Mouse (Mus musculus) adrenal gland (tissue): ENCODE data around the gene Igsf23.
"Not testable (repeated sequence)": the region's sequence is repeated elsewhere in the genome, so short reads cannot be mapped to it uniquely, and the experiment has no call there.

ENCODE experiments used
- intact Hi-C: fragments of 180-260 bp; cut with DNase I; formaldehyde crosslinking; loops from one replicate; pipeline ENCODE4 v1.15.1; 2025

Gene Igsf23

GRCm38 (mm10) chr7:19935961-19936360, 14.6 kb downstream of the Igsf23 start:
- intact Hi-C loops = no loop called here

- intact Hi-C loops = no loop called here
Observed at GRCm38 (mm10) chr7:19935171-19935751, 15.3 kb downstream of the Igsf23 start.

DNA sequence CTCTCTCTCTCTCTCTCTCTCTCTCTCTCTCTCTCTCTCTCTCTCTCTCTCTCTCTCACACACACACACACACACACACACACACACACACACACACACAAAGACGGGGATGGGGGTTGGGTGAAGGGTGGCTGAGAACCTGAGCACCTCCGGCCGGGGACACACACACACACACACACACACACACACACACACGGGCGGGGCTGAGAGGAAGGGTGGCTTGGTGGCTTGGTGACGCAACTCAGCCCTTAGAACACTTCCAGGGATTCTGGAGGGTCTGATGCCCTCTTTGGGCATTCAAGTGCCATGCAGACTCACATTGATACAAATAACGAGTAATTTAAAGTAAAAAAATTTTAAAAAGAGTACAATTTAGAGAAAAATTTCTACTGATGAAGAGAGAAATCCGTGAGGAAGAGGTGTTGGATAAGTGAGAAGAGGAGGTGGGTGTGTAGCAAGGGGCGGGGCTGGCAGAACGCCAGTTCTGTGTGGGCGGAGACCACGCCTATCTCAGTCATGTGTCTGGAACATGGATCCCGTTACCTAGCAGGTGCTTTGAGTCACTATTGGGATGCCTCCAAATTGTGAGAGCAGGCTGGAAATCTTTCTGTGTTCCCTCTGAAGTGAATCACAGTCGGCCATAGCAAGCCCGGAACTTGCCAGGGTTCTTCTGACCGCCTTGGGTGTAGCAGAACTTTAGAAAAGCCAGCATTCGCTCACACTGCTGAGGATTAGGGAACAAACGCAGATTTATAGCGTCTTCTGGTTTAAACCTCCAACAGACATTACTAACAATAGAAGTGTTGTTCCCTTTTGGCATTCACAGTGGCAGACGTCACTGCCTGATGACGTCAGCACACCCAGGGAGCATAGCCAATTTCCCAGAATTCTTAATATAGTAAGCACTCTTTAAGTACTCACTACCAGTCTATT, 17.4 kb downstream of the Igsf23 start:
- intact Hi-C loops = no loop called here

GRCm38 (mm10) chr7:19932133-19932876, 18.3 kb downstream of the Igsf23 start:
- intact Hi-C loops = no loop called here

GRCm38 (mm10) chr7:19930481-19930880, 20.1 kb downstream of the Igsf23 start:
- intact Hi-C loops = not testable (repeated sequence)

DNA sequence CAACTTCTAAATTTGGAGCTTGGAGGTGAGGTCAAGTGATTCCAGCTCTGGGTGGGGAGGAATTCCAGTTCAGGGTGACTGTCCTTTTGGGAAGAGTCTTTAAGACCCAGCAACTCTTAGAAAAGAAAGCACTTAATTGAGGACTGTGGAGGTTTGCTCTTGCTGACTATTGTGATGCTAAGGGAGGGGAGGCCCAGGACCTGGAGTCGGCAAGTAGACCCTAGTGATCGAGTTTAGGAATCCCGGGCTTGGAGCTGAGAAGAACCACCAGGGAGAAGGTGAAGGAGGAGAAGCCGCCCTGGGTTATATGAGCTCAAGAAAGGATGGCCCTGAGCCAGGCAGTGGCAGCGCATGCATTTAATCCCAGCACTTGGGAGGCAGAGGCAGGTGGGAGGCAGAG, 22.1 kb downstream of the Igsf23 start:
- intact Hi-C loops = no loop called here

DNA sequence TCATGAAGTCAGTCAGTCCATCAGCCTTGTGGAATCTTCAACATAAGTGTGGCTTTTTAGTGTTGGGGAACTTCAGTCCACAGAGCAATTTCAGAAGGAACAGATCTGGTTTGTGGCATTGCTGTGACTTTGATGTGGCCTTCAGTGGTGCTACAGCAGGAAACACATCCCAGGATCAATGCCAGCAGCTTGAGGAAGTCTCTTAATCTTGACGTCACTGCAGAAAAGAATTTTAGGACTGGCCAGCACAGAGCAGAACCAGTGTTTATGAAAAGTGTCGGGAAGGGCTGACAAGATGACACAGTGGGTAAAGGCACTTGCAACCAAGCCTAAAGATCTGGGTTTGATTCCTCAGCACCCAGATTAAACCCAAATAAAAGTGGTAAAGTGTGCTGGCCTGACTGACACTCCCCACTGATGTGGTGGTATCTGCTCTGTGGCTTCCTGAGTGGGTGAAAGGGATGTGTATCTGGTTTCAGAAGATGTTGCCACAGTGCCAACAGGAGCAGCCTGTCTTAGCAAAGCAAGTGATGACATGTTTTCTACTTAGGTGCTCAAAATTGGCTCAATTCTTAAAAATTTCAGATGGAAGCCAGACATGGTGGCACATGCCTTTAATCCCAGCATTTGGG, 23.6 kb downstream of the Igsf23 start:
- intact Hi-C loops = no loop called here

DNA sequence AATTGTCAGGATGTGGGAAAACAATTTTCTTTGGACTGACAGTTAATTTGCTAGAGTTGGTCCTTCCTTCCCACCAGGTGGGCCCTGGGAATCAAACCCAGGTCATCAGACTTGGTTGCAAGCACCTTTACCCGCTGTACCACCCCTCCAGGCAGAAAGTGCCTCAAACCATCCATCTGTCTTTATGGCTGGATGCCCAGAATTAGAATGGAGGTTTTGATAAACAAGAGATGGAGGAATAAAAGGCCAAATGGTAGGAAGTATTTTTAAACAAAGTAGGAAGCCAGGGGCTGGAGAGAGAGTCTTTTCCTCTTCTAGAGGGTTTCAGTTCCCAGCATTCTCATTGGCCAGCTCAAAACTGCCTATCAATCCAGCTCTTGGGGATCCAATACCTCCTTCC, 25.2 kb downstream of the Igsf23 start:
- intact Hi-C loops = no loop called here

- intact Hi-C loops = no loop called here
Observed at GRCm38 (mm10) chr7:19923797-19924196, 26.8 kb downstream of the Igsf23 start.

DNA sequence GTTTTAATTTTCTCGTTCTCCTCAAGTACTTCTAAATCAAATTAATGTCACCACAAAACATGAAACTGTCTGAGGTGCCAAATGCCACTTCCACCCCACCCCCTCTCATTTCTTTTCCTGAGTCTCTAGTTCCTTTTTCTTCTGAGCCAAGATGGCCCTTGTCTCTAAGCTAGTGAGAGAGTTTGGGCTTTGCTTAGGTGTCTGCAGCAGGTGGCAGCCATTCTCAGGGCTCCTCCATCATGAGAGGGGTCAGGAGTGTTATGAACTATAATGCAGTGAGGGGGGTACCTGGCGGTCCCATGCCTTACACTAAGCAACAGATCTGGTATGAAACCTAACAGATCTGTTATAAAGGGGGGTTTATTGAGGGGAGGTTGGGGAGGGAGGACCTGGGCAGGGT, 27.2 kb downstream of the Igsf23 start:
- intact Hi-C loops = no loop called here

DNA sequence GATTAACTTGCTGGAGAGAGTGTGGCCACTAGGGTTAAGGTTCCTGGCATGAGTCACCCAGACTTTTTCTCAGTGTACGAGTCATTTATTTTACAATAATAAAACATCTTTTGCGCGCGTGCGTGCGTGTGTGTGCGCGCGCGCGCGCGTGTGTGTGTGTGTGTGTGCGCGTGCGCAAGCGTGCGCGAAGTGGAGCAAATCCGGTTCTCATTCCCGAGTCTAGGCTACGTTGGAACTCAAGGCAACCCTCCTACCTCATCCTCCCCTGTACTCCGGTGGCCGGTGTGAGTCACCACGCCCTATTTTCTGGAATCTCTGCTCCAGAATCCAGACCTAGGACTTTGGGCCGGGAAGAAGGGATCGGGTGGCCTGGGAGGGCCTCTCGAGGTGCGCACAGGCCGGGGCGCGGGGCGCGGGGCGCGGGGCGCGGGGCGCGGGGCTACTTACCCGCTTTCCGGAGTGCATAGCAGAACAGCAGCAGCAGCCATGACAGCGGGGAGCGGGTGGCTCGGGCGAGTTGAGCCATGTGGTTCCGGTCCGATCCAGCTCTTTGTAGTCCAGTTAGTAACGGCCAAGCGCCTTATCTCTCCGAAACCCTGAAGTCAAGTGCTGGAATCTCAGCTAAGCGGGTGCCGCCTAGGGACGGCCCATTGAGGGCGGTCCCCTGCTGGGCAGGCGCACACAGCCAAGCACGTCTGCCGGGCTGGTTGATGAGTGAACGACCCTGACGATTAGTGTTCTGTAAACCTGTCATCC, 29.9 kb downstream of the Igsf23 start, which contains the start of gene Pvr:
Pvr (minus strand) TSS at position 655 of the 756 bp plus-strand sequence.
- intact Hi-C loops = no loop called here

DNA sequence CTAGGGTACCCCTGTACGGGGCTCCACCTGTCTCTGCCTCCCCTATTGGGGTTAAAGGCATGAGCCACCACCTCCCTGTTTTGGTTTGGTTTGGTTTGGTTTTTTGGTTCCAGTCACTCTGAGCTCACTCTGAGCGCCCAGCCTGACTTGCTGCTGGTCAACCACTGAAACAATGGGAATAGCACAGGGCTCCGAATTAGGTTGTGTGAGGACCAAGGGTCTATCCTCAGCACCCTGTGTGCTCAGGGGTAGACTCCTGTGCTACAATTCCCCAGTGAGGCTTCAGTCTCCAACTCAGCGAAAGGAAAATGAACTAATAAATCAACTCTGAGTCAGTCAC, 30.4 kb downstream of the Igsf23 start:
- intact Hi-C loops = no loop called here

DNA sequence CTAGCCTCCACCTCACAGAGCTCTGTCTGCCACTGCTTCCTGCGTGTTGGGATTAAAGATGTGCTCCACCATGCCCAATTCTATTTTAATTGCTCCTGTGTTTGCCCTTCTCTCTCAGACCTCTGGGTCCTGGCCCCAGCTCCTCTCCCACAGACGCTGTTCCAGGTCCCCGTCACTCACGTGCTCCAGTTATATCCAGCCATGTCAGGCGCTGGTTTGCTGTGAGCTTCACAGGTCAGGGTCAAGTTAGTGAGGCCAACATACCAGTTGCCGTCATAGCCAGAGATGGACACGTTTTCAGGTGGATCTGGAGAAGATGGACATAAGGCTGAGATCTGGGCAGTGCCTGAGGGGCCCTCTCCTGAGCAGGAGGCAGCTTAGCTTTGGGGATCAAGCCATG, 36.0 kb downstream of the Igsf23 start:
- intact Hi-C loops = no loop called here

DNA sequence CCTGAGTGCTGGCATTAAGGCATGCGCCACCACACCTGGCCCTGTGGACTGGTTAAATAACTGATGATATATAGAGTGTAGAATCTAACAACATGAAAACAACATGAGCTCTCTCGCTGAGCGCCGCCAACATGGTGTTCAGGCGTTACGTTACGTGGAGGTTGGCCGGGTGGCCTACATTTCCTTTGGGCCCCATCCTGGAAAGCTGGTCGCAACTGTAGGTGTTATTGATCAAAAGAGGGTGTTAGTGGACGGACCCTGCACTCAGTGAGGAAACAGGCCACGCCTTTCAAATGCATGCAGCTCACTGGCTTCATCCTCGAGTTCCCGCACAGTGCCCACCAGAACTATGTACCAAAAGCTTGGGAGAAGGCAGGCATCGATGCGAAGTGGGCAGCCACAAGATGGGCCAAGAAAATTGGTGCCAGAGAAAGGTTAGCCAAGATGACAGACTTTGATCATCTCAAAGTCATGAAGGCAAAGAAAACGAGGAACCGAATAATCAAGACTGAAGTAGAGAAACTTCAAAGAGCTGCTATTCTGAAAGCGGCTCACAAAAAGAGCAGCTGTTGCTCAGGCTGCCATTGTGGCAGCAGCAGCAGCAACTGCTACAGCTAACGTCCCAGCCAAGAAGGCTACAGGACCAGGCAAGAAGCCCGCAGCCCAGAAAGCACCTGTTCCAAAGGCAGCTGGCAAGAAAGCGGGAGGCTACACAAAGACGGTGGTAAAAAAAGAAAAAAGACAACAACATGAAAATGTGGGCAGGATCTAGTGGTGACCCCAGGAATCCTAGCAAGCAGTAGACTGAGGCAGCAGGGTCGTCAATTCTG, 38.6 kb downstream of the Igsf23 start:
- intact Hi-C loops = loop anchor here (1.0 kb wide), 1 partner anchor 44 kb away; no protein-coding TSS in a partner anchor

- intact Hi-C loops = loop anchor here (1.0 kb wide), 1 partner anchor 45 kb away; no protein-coding TSS in a partner anchor
Observed at GRCm38 (mm10) chr7:19911292-19911658, 39.3 kb downstream of the Igsf23 start.

GRCm38 (mm10) chr7:19910421-19911291, 39.9 kb downstream of the Igsf23 start:
- intact Hi-C loops = loop anchor here (1.0 kb wide), 1 partner anchor 46 kb away; no protein-coding TSS in a partner anchor

DNA sequence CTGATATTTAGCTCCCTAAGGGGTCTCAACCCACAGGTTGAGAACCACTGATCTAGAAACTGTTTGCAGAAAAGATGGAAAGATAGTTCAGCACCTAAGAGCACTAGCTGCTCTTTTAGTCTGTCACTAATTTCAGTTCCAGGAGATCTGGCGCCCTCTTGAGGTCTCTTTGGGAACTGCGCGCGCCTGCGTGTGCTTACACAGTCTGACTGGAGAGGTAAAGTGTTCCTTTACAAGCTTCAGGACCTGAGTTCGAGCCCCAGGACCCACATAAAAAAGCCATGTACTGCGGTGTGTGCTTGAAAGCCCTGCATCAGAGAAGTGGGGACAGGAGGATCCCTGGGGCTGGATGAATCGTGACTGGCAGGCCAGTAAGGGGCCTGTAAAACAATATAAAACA, 60.7 kb downstream of the Igsf23 start:
- intact Hi-C loops = no loop called here

- intact Hi-C loops = no loop called here
Observed at GRCm38 (mm10) chr7:19887849-19888248, 62.7 kb downstream of the Igsf23 start, which contains the start of gene Ceacam19. Ceacam19 (minus strand) TSS chr7:19887965.
